Mouse (Mus musculus) limb, embryonic 13.5 days (tissue): Measurements from ENCODE around the gene Trir. TPM values are rescaled to one million over a fixed set of nuclear protein-coding genes. Genes with fewer than 3 reads are reported as not detected.
A peak's percentile ranks its signal among the peaks of the same experiment; 100 is the strongest.

Experiments
- ATAC-seq: fragments of 200-750 bp; cut with Nextera tagmentation; 2 replicates; pipeline ENCODE4 v1.8.0; 2017; ENCODE audit warnings: low read depth, moderate number of reproducible peaks, moderate TSS enrichment; ENCODE audit not compliant: low FRiP score
- H3K27ac ChIP-seq: fragments of 300-500 bp; sonication (generic); 2 replicates; pipeline ENCODE4 v1.5.1; 2015; ENCODE audit warnings: inconsistent platforms, mild to moderate bottlenecking, moderate library complexity
- H3K27me3 ChIP-seq: fragments of 300-500 bp; sonication (generic); 2 replicates; pipeline ENCODE4 v1.6.1; 2015; ENCODE audit warnings: mild to moderate bottlenecking, inconsistent platforms
- H3K36me3 ChIP-seq: fragments of 300-500 bp; sonication (generic); 2 replicates; pipeline ENCODE4 v1.6.1; 2015; ENCODE audit warnings: inconsistent platforms, mild to moderate bottlenecking, moderate library complexity
- H3K4me1 ChIP-seq: fragments of 300-500 bp; sonication (generic); 2 replicates; pipeline ENCODE4 v1.6.1; 2015; ENCODE audit warnings: inconsistent platforms
- H3K4me2 ChIP-seq: fragments of 300-500 bp; sonication (generic); replicated peaks from 2 replicates; pipeline ENCODE4 v1.6.1; 2015; ENCODE audit warnings: inconsistent platforms, mild to moderate bottlenecking, moderate library complexity
- H3K4me3 ChIP-seq: fragments of 300-500 bp; sonication (generic); 2 replicates; pipeline ENCODE4 v1.5.1; 2015; ENCODE audit warnings: moderate library complexity, mild to moderate bottlenecking, inconsistent platforms
- H3K9ac ChIP-seq: fragments of 300-500 bp; sonication (generic); 2 replicates; pipeline ENCODE4 v1.6.1; 2015; ENCODE audit warnings: mild to moderate bottlenecking, inconsistent platforms
- H3K9me3 ChIP-seq: fragments of 300-500 bp; sonication (generic); 2 replicates; pipeline ENCODE4 v1.6.1; 2016; ENCODE audit warnings: inconsistent platforms
- WGBS: fragments of 180-500 bp; shearing (Covaris S2); methylation state at CpG from one replicate; pipeline ENCODE4 v1.1.7; 2015; 5-methylcytosine and 5-hydroxymethylcytosine counted together
- polyA plus RNA-seq: library from polyadenylated mRNA; unstranded; fragments of >200 nt; fragmentation: Nextera tagmentation; extraction: Ambion mirVana; gene quantifications from 2 replicates; pipeline ENCODE4 v1.2.1, GENCODE M21; 2015

The Trir gene
- polyA plus RNA-seq, 1 experiment from 2014 or later, result 114 TPM

- Histone ChIP-seq H3K9ac (peak overlapping the region; percentile 66), H3K4me1 (peaks cover 52% of the 10 kb centered on the region), H3K9me3 (no peaks in the 10 kb centered on the region), H3K4me2 (peak overlapping the region; percentile 94), H3K4me3 (peak overlapping the region; percentile 50), H3K36me3 (no peaks in the 10 kb centered on the region), H3K27ac (peak overlapping the region; percentile 29; the same call in 1 of the 2 replicates), H3K27me3 (peaks cover 16% of the 10 kb centered on the region)
- no peak for ATAC-seq
- WGBS, result 2% methylated on average over 23 of the region's 23 CpGs
These were observed 41.5 kb upstream of the Trir start for GRCm38 (mm10) chr8:84985049-84985683.

- WGBS, result under 1% methylated on average over 53 of the region's 53 CpGs
- H3K27ac ChIP-seq, result no peak overlapping the region; the same call in 1 of the 2 replicates
- H3K27me3 ChIP-seq, result peaks cover 16% of the 10 kb centered on the region
- H3K4me3 ChIP-seq, result peak overlapping the region; percentile 50
- peaks cover 47% of the 10 kb centered on the region for H3K4me1 ChIP-seq
- H3K9ac ChIP-seq, result peak overlapping the region; percentile 66
- H3K9me3 ChIP-seq, result no peaks in the 10 kb centered on the region
- H3K36me3 ChIP-seq, result no peaks in the 10 kb centered on the region
- no peak for ATAC-seq
- H3K4me2 ChIP-seq, result peak overlapping the region; percentile 94
These were observed 40.8 kb upstream of the Trir start for GRCm38 (mm10) chr8:84985684-84986378.

- no peak for ATAC-seq
- peaks cover 47% of the 10 kb centered on the region for H3K4me1 ChIP-seq
- H3K9ac ChIP-seq, result no peak overlapping the region
- peak overlapping the region; percentile 50 for H3K4me3 ChIP-seq
- 28% methylated on average over 8 of the region's 8 CpGs for WGBS
- H3K27me3 ChIP-seq, result peaks cover 16% of the 10 kb centered on the region
- H3K36me3 ChIP-seq, result no peaks in the 10 kb centered on the region
- peak overlapping the region; percentile 94 for H3K4me2 ChIP-seq
- H3K9me3 ChIP-seq, result no peaks in the 10 kb centered on the region
- no peak overlapping the region for H3K27ac ChIP-seq
These were observed 40.2 kb upstream of the Trir start for GRCm38 (mm10) chr8:84986379-84986945.

- Histone ChIP-seq H3K9ac (no peak overlapping the region), H3K4me2 (no peak overlapping the region), H3K27me3 (peaks cover 16% of the 10 kb centered on the region), H3K4me1 (peaks cover 38% of the 10 kb centered on the region), H3K27ac (no peak overlapping the region), H3K36me3 (no peaks in the 10 kb centered on the region), H3K4me3 (no peak overlapping the region), H3K9me3 (no peaks in the 10 kb centered on the region)
- ATAC-seq, result no peak
- 89% methylated on average over 5 of the region's 5 CpGs for WGBS
These were observed 39.2 kb upstream of the Trir start for GRCm38 (mm10) chr8:84987388-84987787.

GRCm38 (mm10) chr8:84987903-84988302, 38.7 kb upstream of the Trir start:
- no peaks in the 10 kb centered on the region for H3K36me3 ChIP-seq
- no peaks in the 10 kb centered on the region for H3K9me3 ChIP-seq
- H3K27ac ChIP-seq, result no peak overlapping the region
- 66% methylated on average over 2 of the region's 2 CpGs for WGBS
- H3K4me2 ChIP-seq, result no peak overlapping the region
- H3K4me3 ChIP-seq, result no peak overlapping the region
- no peak overlapping the region for H3K9ac ChIP-seq
- no peak for ATAC-seq
- H3K4me1 ChIP-seq, result peaks cover 38% of the 10 kb centered on the region
- H3K27me3 ChIP-seq, result peaks cover 16% of the 10 kb centered on the region

- H3K27ac ChIP-seq, result no peak overlapping the region
- peaks cover 35% of the 10 kb centered on the region for H3K4me1 ChIP-seq
- no peak overlapping the region; the same call in 1 of the 2 replicates for H3K4me3 ChIP-seq
These were observed 37.3 kb upstream of the Trir start for GRCm38 (mm10) chr8:84989311-84989731.

GRCm38 (mm10) chr8:84989810-84990209, 36.8 kb upstream of the Trir start:
- peak overlapping the region; percentile 59 for H3K4me3 ChIP-seq

More at GRCm38 (mm10) chr8:84989311-84989731, 37.3 kb upstream of the Trir start:
- no peaks in the 10 kb centered on the region for H3K9me3 ChIP-seq
- 6% methylated on average over 15 of the region's 15 CpGs for WGBS
- H3K27me3 ChIP-seq, result peaks cover 17% of the 10 kb centered on the region
- H3K9ac ChIP-seq, result no peak overlapping the region
- no peak for ATAC-seq
- no peaks in the 10 kb centered on the region for H3K36me3 ChIP-seq
- peak overlapping the region; percentile 94 for H3K4me2 ChIP-seq

GRCm38 (mm10) chr8:84990349-84990748, 36.3 kb upstream of the Trir start, which contains the start of gene Hook2:
Hook2 (plus strand) TSS chr8:84990603.
- peak; percentile 92 for ATAC-seq
- peaks cover 25% of the 10 kb centered on the region for H3K4me1 ChIP-seq
- WGBS, result under 1% methylated on average over 22 of the region's 28 CpGs
- H3K9me3 ChIP-seq, result no peaks in the 10 kb centered on the region
- peak within 1 kb of the TSS; percentile 59 for H3K4me3 ChIP-seq
- peaks cover 10% of the 10 kb centered on the region for H3K36me3 ChIP-seq
- peak within 1 kb of the TSS; percentile 94 for H3K4me2 ChIP-seq
- H3K27ac ChIP-seq, result peak within 1 kb of the TSS; percentile 58; the same call in 1 of the 2 replicates
- peak within 1 kb of the TSS; percentile 69 for H3K9ac ChIP-seq
- H3K27me3 ChIP-seq, result peaks cover 28% of the 10 kb centered on the region

More at GRCm38 (mm10) chr8:84989810-84990209, 36.8 kb upstream of the Trir start:
- Histone ChIP-seq H3K9me3 (no peaks in the 10 kb centered on the region), H3K4me1 (peaks cover 30% of the 10 kb centered on the region), H3K9ac (peak overlapping the region; percentile 59), H3K27me3 (peaks cover 22% of the 10 kb centered on the region), H3K36me3 (peaks cover 4% of the 10 kb centered on the region), H3K27ac (peak overlapping the region; percentile 58; the same call in 1 of the 2 replicates), H3K4me2 (peak overlapping the region; percentile 94)
- WGBS, result under 1% methylated on average over 15 of the region's 15 CpGs
- ATAC-seq, result peak; percentile 37; the same call in 1 of the 2 replicates

GRCm38 (mm10) chr8:84990836-84991235, 35.8 kb upstream of the Trir start:
- WGBS, result 2% methylated on average over 15 of the region's 15 CpGs
- H3K27me3 ChIP-seq, result peaks cover 32% of the 10 kb centered on the region

GRCm38 (mm10) chr8:84994375-84994774, 32.2 kb upstream of the Trir start:
- Histone ChIP-seq H3K4me1 (peaks cover 26% of the 10 kb centered on the region), H3K9me3 (no peaks in the 10 kb centered on the region), H3K27me3 (peaks cover 25% of the 10 kb centered on the region), H3K4me2 (no peak overlapping the region), H3K36me3 (peaks cover 10% of the 10 kb centered on the region), H3K4me3 (no peak overlapping the region), H3K27ac (no peak overlapping the region), H3K9ac (no peak overlapping the region)
- 91% methylated on average over 9 of the region's 9 CpGs for WGBS
- ATAC-seq, result no peak

More at GRCm38 (mm10) chr8:84990836-84991235, 35.8 kb upstream of the Trir start:
- peak overlapping the region; percentile 69 for H3K9ac ChIP-seq
- H3K36me3 ChIP-seq, result peaks cover 10% of the 10 kb centered on the region
- peaks cover 25% of the 10 kb centered on the region for H3K4me1 ChIP-seq
- peak overlapping the region; percentile 59 for H3K4me3 ChIP-seq
- ATAC-seq, result peak; percentile 48
- H3K9me3 ChIP-seq, result no peaks in the 10 kb centered on the region
- peak overlapping the region; percentile 94 for H3K4me2 ChIP-seq
- 0 out of 2 replicates have a peak overlapping the region, but pooled peaks have one; percentile 28 for H3K27ac ChIP-seq

- H3K36me3 ChIP-seq, result peaks cover 10% of the 10 kb centered on the region
- no peak overlapping the region for H3K4me3 ChIP-seq
- 0 out of 2 replicates have a peak overlapping the region, but pooled peaks have one; percentile 35 for H3K9ac ChIP-seq
- H3K4me1 ChIP-seq, result peaks cover 23% of the 10 kb centered on the region
- H3K27ac ChIP-seq, result no peak overlapping the region
- no peak overlapping the region; the same call in 1 of the 2 replicates for H3K4me2 ChIP-seq
- H3K9me3 ChIP-seq, result no peaks in the 10 kb centered on the region
- WGBS, result 23% methylated on average over 25 of the region's 25 CpGs
- ATAC-seq, result no peak
- H3K27me3 ChIP-seq, result peaks cover 25% of the 10 kb centered on the region
These were observed 30.9 kb upstream of the Trir start for GRCm38 (mm10) chr8:84995680-84996079.

- H3K4me1 ChIP-seq, result peaks cover 15% of the 10 kb centered on the region; the same call in 1 of the 2 replicates
- WGBS, result 82% methylated on average over 5 of the region's 5 CpGs
- no peak overlapping the region for H3K4me2 ChIP-seq
- H3K9ac ChIP-seq, result no peak overlapping the region
- H3K36me3 ChIP-seq, result peaks cover 10% of the 10 kb centered on the region
- peaks cover 25% of the 10 kb centered on the region for H3K27me3 ChIP-seq
- no peak for ATAC-seq
- no peak overlapping the region for H3K27ac ChIP-seq
- no peaks in the 10 kb centered on the region for H3K9me3 ChIP-seq
- no peak overlapping the region for H3K4me3 ChIP-seq
These were observed 29.6 kb upstream of the Trir start for GRCm38 (mm10) chr8:84996978-84997377.
